Mouse (Mus musculus) liver, embryonic 14.5 days (tissue): ENCODE results near the gene Nsd1. TPM values are rescaled to one million over a fixed set of nuclear protein-coding genes. Genes with fewer than 3 reads are reported as not detected.

Source experiments
- ATAC-seq: fragments of 200-750 bp; cut with Nextera tagmentation; 2 replicates; pipeline ENCODE4 v1.8.0; 2017; ENCODE audit warnings: moderate number of reproducible peaks, mild to moderate bottlenecking, moderate library complexity; ENCODE audit not compliant: insufficient read depth
- DNase-seq, 3 experiments: peaks; one replicate each; pipeline ENCODE4 v3.0.0-alpha.2; 2012 to 2013; ENCODE audit warnings: low read depth in 3 of 3, low spot score in 3 of 3
- H3K27ac ChIP-seq: fragments of 300-500 bp; sonication (generic); 2 replicates; pipeline ENCODE4 v1.5.1; 2014; ENCODE audit warnings: moderate library complexity, mild to moderate bottlenecking, control low read depth, inconsistent platforms
- H3K27me3 ChIP-seq: fragments of 300-500 bp; sonication (generic); 2 replicates; pipeline ENCODE4 v1.6.1; 2014; ENCODE audit warnings: mild to moderate bottlenecking, low read length, moderate library complexity; ENCODE audit not compliant: control insufficient read depth, insufficient read depth
- H3K36me3 ChIP-seq: fragments of 300-500 bp; sonication (generic); replicated peaks from 2 replicates; pipeline ENCODE4 v1.6.1; 2014; ENCODE audit warnings: low read depth; ENCODE audit not compliant: control insufficient read depth, insufficient read depth
- H3K4me1 ChIP-seq, 2 experiments: fragments of 200-500 bp in 1 of 2; fragments of 300-500 bp in 1 of 2; sonication (generic) in 1 of 2; replicated peaks; 2 replicates each; pipeline ENCODE4 v1.6.1; 2012 to 2014; ENCODE audit warnings: antibody characterized with exemption in 1 of 2, inconsistent platforms in 1 of 2, low read length in 1 of 2; ENCODE audit not compliant: control insufficient read depth in 2 of 2, insufficient read depth in 2 of 2
- H3K4me2 ChIP-seq: fragments of 300-500 bp; sonication (generic); 2 replicates; pipeline ENCODE4 v1.6.1; 2014; ENCODE audit warnings: low read depth, mild to moderate bottlenecking, control low read depth, moderate library complexity
- H3K4me3 ChIP-seq, 2 experiments: fragments of 200-500 bp in 1 of 2; fragments of 300-500 bp in 1 of 2; sonication (generic) in 1 of 2; 2 replicates each; pipeline ENCODE4 v1.5.1; 2012 to 2014; ENCODE audit warnings: low read depth in 2 of 2, low read length in 2 of 2, mild to moderate bottlenecking in 2 of 2, control low read depth in 1 of 2, inconsistent platforms in 1 of 2, moderate library complexity in 1 of 2; ENCODE audit not compliant: insufficient read depth in 1 of 2
- H3K9ac ChIP-seq: fragments of 300-500 bp; sonication (generic); replicated peaks from 2 replicates; pipeline ENCODE4 v1.6.1; 2014; ENCODE audit warnings: mild to moderate bottlenecking, control low read depth, moderate library complexity
- H3K9me3 ChIP-seq: fragments of 300-500 bp; sonication (generic); 2 replicates; pipeline ENCODE4 v1.6.1; 2016; ENCODE audit warnings: low read length, mixed read lengths; ENCODE audit not compliant: control insufficient read depth
- CTCF ChIP-seq: IDR thresholded peaks from 2 replicates; pipeline ENCODE4 v1.5.1; 2016; ENCODE audit warnings: antibody characterized with exemption, low read depth, control low read depth
- EP300 ChIP-seq: IDR thresholded peaks from 2 replicates; pipeline ENCODE4 v1.6.1; 2016; ENCODE audit warnings: antibody characterized with exemption, low read depth
- WGBS: fragments of 180-500 bp; shearing (Covaris S2); extraction: QIAGEN DNeasy Blood & Tissue Kit; methylation state at CpG from one replicate; pipeline ENCODE4 v1.1.7; 2014; ENCODE audit not compliant: insufficient replicate concordance; 5-methylcytosine and 5-hydroxymethylcytosine counted together
- polyA plus RNA-seq, 2 experiments: library from polyadenylated mRNA; depleted of rRNA in 1 of 2; stranded (reverse) in 1 of 2; unstranded in 1 of 2; fragments of >200 nt; fragmentation: Nextera tagmentation in 1 of 2; extraction: Ambion mirVana in 1 of 2; gene quantifications; 2 replicates each; pipeline versions ENCODE4 v1.2.1 to v1.2.3; 2012 to 2014

Nsd1 gene
- polyA plus RNA-seq, 2 experiments, result 8.0 to 13.8 TPM

GRCm38 (mm10) chr13:55342469-55342868 lies 132.9 kb downstream of the Nsd1 start:
- DNase-seq (no peak), ATAC-seq (no peak)
- Histone ChIP-seq H3K9me3 (no peaks in the 10 kb centered on the region), H3K4me3 (no peak overlapping the region), H3K9ac (no peak overlapping the region), H3K27me3 (no peaks in the 10 kb centered on the region), H3K4me2 (no peak overlapping the region), H3K4me1 (peaks cover 3 to 10% of the 10 kb centered on the region in 2 experiments), H3K27ac (no peak overlapping the region), H3K36me3 (peaks cover 31% of the 10 kb centered on the region)
- TF ChIP-seq EP300, result no peak
- no peak for TF ChIP-seq CTCF
- WGBS, result 45% methylated on average over 11 of the region's 11 CpGs

GRCm38 (mm10) chr13:55344286-55344685 lies 134.7 kb downstream of the Nsd1 start:
- peaks cover 47% of the 10 kb centered on the region for H3K36me3 ChIP-seq
- no peaks in the 10 kb centered on the region for H3K27me3 ChIP-seq
- H3K27ac ChIP-seq, result no peak overlapping the region
- WGBS, result 82% methylated on average over 7 of the region's 7 CpGs
- H3K4me2 ChIP-seq, result no peak overlapping the region
- DNase-seq (no peak), ATAC-seq (no peak)
- TF ChIP-seq CTCF (no peak), EP300 (no peak)
- H3K9ac ChIP-seq, result no peak overlapping the region
- H3K4me1 ChIP-seq, result peaks cover 2 to 3% of the 10 kb centered on the region in 2 experiments
- H3K4me3 ChIP-seq, result no peak overlapping the region
- no peaks in the 10 kb centered on the region for H3K9me3 ChIP-seq

GRCm38 (mm10) chr13:55346745-55347144 lies 137.2 kb downstream of the Nsd1 start:
- ATAC-seq (no peak), DNase-seq (no peak)
- TF ChIP-seq EP300 (no peak), CTCF (no peak)
- H3K4me2 ChIP-seq, result no peak overlapping the region
- no peaks in the 10 kb centered on the region for H3K4me1 ChIP-seq
- H3K9me3 ChIP-seq, result no peaks in the 10 kb centered on the region
- no peak overlapping the region for H3K9ac ChIP-seq
- no peaks in the 10 kb centered on the region for H3K27me3 ChIP-seq
- WGBS, result 75% methylated on average over 11 of the region's 11 CpGs
- H3K4me3 ChIP-seq, result no peak overlapping the region
- peaks cover 68% of the 10 kb centered on the region for H3K36me3 ChIP-seq
- H3K27ac ChIP-seq, result no peak overlapping the region

GRCm38 (mm10) chr13:55361145-55361544 lies 151.6 kb downstream of the Nsd1 start:
- Histone ChIP-seq H3K36me3 (peaks cover 19% of the 10 kb centered on the region), H3K9ac (peak overlapping the region; percentile 98), H3K27me3 (no peaks in the 10 kb centered on the region), H3K4me1 (peaks cover 12 to 16% of the 10 kb centered on the region in 2 experiments), H3K27ac (no peak overlapping the region; the same call in 1 of the 2 replicates), H3K4me2 (peak overlapping the region; percentile 97), H3K4me3 (peak overlapping the region; percentile 72 to 99), H3K9me3 (no peaks in the 10 kb centered on the region)
- TF ChIP-seq CTCF (no peak), EP300 (no peak)
- ATAC-seq (no peak), DNase-seq (no peak)

GRCm38 (mm10) chr13:55361974-55362452 lies 152.4 kb downstream of the Nsd1 start:
- peak overlapping the region; percentile 97 for H3K4me2 ChIP-seq
- TF ChIP-seq CTCF, result no peak
- no peak for TF ChIP-seq EP300
- ATAC-seq (peak; percentile 51), DNase-seq (peak in 1 of 3 experiments; percentile 16)
- peak overlapping the region; percentile 98 for H3K9ac ChIP-seq
- WGBS, result under 1% methylated on average over 32 of the region's 32 CpGs
- no peaks in the 10 kb centered on the region for H3K27me3 ChIP-seq
- peak overlapping the region; percentile 97 for H3K27ac ChIP-seq
- no peaks in the 10 kb centered on the region for H3K9me3 ChIP-seq
- H3K4me3 ChIP-seq, result peak overlapping the region; percentile 72 to 99
- H3K4me1 ChIP-seq, result peaks cover 15 to 16% of the 10 kb centered on the region in 2 experiments
- peaks cover 19% of the 10 kb centered on the region for H3K36me3 ChIP-seq
